Mouse (Mus musculus): Measurements from ENCODE around the gene Elf4. TPM values are rescaled to one million over a fixed set of nuclear protein-coding genes. Genes with fewer than 3 reads are reported as not detected.

Elf4 gene
- total RNA-seq (2015), result 54.9 and 57.2 TPM in 2 replicates
- total RNA-seq (2017), result 12.7 and 13.2 TPM in 2 replicates

GRCm38 (mm10) chrX:48462754-48463507 is at the start of gene Elf4:
Gene Elf4 (minus strand): TSS chrX:48463132.
- peak; percentile 93 for ATAC-seq (replicated peaks; ENCODE audit: poor library complexity)

- no peak for ATAC-seq (replicated peaks; ENCODE audit: poor library complexity)
Observed at GRCm38 (mm10) chrX:48493763-48494162, 30.8 kb upstream of the Elf4 start.

DNA sequence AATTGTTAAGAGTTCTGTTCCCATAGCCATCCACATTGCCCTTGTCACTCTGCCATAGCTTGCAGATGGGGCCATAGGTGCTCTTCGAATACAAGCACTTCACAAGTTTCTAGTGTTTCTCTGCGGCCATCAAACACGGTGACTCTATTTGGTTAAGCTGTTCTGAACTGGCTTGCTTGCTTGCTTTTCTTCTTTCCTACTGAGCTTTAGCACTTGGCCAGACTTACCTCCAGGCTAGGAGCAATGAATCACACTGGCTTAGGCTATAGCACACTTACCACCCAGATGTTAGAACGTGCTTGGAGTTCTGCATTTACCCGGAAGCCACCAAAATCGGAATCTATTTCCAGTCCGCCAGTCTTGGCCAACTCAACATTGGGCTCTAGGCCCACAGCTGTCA is 18.8 kb upstream of the Elf4 start:
- no peak for ATAC-seq (replicated peaks; ENCODE audit: poor library complexity)

DNA sequence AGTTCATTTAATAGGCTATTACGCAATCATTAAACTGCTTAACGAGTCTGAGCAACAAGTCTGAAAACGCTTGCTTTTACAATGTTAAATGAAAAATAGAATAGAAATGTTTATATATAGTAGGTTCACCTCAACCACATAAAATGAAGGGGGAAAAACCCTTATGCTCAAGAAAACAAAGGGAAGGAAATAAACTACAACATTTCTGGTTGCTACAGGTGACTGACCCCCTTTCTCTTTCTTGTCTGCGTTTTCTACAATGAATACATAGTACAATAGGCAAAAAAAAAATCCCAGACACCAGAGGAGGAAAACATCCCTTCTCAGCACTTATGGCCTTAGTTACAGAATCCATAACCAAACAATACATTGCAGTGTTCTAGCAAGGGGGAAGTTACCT is 18.2 kb upstream of the Elf4 start:
- ATAC-seq (replicated peaks; ENCODE audit: poor library complexity), result no peak

GRCm38 (mm10) chrX:48467355-48467946 is 4.5 kb upstream of the Elf4 start:
- ATAC-seq (replicated peaks; ENCODE audit: poor library complexity), result no peak

- ATAC-seq (replicated peaks; ENCODE audit: poor library complexity), result no peak
Observed at GRCm38 (mm10) chrX:48466174-48466573, 3.2 kb upstream of the Elf4 start.

GRCm38 (mm10) chrX:48464436-48464835 is 1.5 kb upstream of the Elf4 start:
- ATAC-seq (replicated peaks; ENCODE audit: poor library complexity), result no peak

GRCm38 (mm10) chrX:48463636-48464035 is 704 bp upstream of the Elf4 start:
- ATAC-seq (replicated peaks; ENCODE audit: poor library complexity), result no peak

DNA sequence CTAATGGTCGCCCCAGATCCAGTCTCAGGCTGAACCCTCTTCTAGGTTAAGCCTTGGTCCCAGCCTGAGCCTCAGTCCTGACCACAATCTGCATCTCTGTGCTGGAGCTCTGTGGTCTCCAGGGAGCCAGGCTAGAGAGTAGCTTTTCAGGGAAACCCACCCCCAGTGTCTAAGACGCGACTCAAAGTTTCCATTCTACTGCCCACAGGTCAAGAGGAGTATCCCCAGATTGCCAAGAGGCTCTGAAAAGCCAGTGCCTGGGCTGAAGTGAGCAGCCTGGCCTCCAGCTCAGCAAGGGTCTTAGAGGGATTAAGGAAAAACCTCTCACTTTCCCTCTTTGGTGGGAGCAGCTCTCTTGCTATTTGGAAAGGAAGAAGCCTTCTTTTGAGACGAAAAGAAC is 635 bp downstream of the Elf4 start:
- ATAC-seq (replicated peaks; ENCODE audit: poor library complexity), result no peak

DNA sequence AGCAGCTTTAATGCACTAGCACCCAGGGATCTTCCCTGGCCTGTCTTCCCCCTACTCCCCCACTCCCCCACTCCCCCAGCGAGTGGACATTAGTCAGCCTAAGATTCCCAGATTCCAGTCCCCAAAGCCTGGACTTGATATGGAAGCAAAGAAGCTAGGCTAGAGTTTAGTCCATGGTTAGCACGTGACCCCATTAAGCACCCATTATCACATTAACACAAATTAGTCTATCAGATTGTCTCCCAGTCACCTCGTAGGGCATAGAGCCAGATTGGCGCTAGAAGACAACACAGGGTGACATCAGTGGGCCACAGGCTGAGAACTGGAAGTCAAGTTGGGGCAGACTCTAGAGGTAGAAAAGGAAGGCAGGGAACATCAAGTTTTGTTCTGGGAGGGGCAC is 1.9 kb downstream of the Elf4 start:
- no peak for ATAC-seq (replicated peaks; ENCODE audit: poor library complexity)

- ATAC-seq (replicated peaks; ENCODE audit: poor library complexity), result no peak
Observed at GRCm38 (mm10) chrX:48460496-48460895, 2.4 kb downstream of the Elf4 start.

GRCm38 (mm10) chrX:48456956-48457355 is 6.0 kb downstream of the Elf4 start:
- no peak for ATAC-seq (replicated peaks; ENCODE audit: poor library complexity)

- no peak for ATAC-seq (replicated peaks; ENCODE audit: poor library complexity)
Observed at GRCm38 (mm10) chrX:48455018-48455417, 7.9 kb downstream of the Elf4 start.

DNA sequence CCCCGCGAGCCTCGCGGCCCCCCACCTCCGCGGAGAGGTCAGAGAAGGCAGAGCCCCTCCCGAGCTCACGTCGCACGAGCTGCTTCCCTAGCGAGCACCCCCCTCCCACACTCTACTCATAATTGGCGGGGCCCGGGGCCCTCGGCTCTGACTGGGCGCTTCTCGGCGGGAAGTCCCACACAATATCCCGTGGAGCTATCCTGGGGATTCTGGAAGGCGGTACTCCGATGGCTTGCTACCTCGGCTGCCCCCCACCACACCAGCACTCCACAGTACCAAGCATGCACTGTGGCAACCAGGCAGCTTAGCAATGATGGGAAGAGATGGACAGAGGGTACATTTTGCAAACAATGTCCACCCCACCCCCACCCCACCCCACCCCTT is 8.4 kb downstream of the Elf4 start:
- no peak; the same call in 1 of the 2 replicates for ATAC-seq (replicated peaks; ENCODE audit: poor library complexity)

- ATAC-seq (replicated peaks; ENCODE audit: poor library complexity), result peak; percentile 92
Observed at GRCm38 (mm10) chrX:48453736-48454494, 9.0 kb downstream of the Elf4 start.

- no peak for ATAC-seq (replicated peaks; ENCODE audit: poor library complexity)
Observed at GRCm38 (mm10) chrX:48452931-48453673, 9.8 kb downstream of the Elf4 start.

- peak; percentile 33; the same call in 1 of the 2 replicates for ATAC-seq (replicated peaks; ENCODE audit: poor library complexity)
Observed at GRCm38 (mm10) chrX:48452231-48452890, 10.6 kb downstream of the Elf4 start.

DNA sequence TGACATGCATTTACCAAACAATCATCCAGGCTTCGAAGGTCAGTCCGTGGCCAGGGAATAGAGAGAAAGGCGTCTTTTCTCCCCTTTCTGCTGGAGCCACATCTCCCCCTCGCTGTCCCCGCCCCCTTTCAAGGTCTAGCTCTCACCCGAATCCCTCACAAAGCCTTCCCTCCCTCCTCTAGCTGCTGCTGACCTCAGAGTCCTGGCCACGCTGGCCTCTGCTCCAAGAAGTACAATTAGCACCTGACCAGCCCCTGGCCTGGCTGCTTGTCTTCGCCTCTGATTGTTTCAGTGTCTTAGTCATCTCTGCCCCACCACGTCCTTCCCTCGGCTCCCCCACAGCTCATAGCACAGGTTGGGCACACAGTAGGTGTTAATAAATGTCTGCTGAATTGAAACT is 13.3 kb downstream of the Elf4 start:
- no peak for ATAC-seq (replicated peaks; ENCODE audit: poor library complexity)

GRCm38 (mm10) chrX:48444677-48445076 is 18.3 kb downstream of the Elf4 start:
- ATAC-seq (replicated peaks; ENCODE audit: poor library complexity), result peak; percentile 76

- ATAC-seq (replicated peaks; ENCODE audit: poor library complexity), result no peak
Observed at GRCm38 (mm10) chrX:48441954-48442353, 21.0 kb downstream of the Elf4 start.

DNA sequence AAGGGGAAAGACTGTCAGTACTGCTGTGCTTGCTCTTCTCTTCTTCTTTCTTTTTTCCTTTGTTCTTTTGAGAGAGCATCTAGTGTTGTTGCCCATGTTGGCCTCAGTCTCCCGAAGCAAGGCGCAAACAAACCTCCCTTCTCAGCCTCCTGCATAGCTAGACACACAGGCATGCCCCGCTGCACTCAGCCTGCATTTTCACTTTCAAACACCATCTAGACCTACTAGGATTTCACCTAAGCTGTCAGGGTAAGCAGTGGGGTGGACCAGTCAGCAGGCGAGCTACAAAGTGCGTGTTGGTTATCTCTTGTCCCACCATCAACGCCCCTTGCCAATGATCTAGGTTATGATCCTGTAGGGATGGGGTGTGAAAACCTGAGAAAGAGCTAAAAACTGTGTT is 21.4 kb downstream of the Elf4 start:
- ATAC-seq (replicated peaks; ENCODE audit: poor library complexity), result no peak
